Mouse (Mus musculus): ENCODE results near the gene F11.

DNA sequence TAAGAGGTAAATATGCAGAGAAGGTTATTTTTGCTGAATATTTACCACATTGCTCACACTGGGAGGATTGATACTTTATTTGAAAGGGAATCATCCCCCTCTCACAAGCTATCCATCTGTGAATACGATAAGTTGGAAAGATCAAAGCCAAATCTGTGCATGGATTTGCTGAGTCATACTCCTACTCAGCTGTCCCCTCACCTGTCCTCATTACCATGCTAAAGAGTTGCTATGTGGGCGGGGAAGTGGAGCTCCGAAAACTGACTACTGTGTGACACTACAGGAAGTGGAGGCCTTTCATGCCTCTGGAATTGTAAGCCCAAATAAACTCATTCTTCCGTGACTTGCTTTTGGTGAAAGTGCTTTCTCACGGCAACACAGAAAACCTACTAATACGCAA is 26.6 kb downstream of the F11 start:
- no peak for TF ChIP-seq TAL1 (IDR thresholded peaks at IDR 0.05; ENCODE audit: low read length)
- no peak for TF ChIP-seq GATA1 (IDR thresholded peaks at IDR 0.05; ENCODE audit: low read length)

All from erythroblast, embryonic 14.5 days (primary cell).